Mouse (Mus musculus) heart, adult 8-10 months (tissue): ENCODE results near the gene Mum1. TPM values are rescaled to one million over a fixed set of nuclear protein-coding genes. Genes with fewer than 3 reads are reported as not detected.

Experiments used
- DNase-seq: peaks from one replicate; pipeline ENCODE4 v3.0.0; 2022; ENCODE audit warnings: low spot score
- total RNA-seq, 4 experiments: library from RNA; stranded (reverse); gene quantifications; 2 replicates each; pipeline ENCODE4 v1.2.4; 2022

The Mum1 gene
- total RNA-seq, 4 experiments from 2014 or later = 10.5 to 16.3 (median 14.6) TPM

GRCm38 (mm10) chr10:80250573-80250972 lies 24.3 kb downstream of the Mum1 start:
- DNase-seq = no peak

GRCm38 (mm10) chr10:80252011-80252410 lies 25.8 kb downstream of the Mum1 start:
- no peak for DNase-seq

GRCm38 (mm10) chr10:80252493-80253274 lies 26.4 kb downstream of the Mum1 start:
- peak; percentile 42 for DNase-seq

GRCm38 (mm10) chr10:80253551-80253950 lies 27.3 kb downstream of the Mum1 start:
- DNase-seq = no peak

DNA sequence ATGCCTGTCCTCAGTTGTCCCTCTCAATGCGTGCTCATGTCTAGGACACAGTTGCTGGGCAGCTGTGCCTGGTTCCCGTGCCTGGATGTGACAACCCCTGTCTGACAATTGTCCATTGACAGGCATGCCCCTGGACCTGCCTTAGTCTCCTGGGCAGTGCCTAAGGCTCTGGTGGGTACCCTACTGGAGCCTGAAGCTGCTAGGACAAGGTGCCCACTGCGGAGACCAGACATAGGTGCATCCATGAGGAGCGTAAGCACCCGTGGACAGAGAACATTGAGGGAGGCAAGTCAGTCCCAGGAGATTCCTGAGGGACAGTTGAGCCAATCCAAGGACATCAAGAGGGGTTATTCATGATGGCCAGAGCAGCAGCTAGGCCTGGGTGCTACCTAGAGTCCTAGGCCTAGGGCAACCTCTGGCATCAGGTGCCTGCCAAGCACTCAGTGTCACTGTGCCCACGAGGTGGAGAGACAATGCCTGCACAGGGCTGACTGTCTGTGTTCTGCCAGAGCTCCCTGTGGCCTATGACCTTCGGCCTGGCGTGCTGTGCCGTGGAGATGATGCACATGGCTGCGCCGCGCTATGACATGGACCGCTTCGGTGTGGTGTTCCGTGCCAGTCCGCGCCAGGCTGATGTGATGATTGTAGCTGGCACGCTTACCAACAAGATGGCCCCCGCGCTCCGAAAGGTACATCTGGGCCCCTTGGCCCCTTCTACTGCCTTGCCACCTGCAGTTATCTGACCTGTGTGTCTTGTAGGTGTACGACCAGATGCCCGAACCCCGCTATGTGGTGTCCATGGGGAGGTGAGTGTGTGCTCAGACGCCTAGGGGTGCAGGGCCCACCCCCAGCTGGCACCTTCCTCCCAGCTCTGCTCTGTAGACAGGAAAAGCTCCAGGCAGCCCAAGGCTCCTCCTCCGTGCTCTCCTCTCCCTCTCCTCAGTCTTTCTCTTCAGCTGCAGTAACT lies 28.4 kb downstream of the Mum1 start:
- no peak for DNase-seq

GRCm38 (mm10) chr10:80255881-80256535 lies 29.8 kb downstream of the Mum1 start:
- DNase-seq = no peak

DNA sequence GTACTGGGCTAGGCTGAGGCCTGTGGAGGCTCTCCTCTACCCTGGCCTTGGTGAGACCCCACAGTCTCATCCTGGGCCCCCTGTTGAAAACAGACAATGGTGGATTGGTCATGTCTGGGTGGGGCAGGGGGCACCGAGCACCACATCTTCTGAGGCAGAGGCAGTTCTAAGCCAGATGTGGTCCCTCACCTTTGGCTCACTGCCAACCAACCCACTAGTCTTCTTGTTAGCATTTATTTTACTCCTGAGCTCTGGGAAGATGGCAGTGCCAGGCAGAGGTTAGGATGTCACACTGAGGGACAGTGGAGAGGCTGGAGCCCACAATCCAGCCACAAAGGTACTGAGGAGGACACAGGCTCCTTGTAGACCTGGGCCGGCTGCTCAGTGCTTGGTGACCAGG lies 31.7 kb downstream of the Mum1 start:
- DNase-seq = no peak

DNA sequence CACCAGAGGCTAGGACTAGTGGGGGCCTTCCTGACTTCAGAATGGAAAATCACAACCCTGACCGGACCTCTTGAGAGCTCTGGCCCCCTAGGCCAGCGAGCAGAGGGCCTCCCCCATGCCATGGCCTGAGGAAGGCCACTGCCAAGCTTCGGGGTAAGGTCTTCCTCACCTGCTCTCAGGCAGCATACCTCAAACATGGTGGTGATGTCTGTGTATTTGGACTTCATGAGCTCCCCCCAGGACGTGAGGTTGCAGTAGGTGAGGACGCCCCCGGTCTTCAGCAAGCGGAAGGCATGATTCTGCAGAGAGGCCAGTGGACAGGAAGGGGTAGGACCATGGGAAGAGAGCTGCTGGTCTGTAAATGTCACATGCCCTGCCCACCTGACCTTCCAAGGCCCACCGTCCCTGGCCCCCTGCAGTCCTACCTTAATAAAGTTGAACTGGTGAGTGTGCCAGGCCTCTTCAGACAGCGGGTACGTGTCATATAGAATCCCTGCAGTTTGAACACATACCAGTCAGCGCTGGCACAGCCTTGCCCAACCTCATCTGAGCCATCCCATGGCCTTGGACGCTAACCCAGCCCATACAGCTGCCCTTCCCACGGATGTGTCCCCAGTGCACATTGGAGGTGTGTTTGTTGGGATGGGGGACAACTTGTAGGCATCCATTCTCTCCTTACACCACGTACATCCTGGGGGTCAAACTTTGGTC lies 32.7 kb downstream of the Mum1 start:
- no peak for DNase-seq

- no peak for DNase-seq
These were observed 33.2 kb downstream of the Mum1 start for GRCm38 (mm10) chr10:80259463-80259805.

DNA sequence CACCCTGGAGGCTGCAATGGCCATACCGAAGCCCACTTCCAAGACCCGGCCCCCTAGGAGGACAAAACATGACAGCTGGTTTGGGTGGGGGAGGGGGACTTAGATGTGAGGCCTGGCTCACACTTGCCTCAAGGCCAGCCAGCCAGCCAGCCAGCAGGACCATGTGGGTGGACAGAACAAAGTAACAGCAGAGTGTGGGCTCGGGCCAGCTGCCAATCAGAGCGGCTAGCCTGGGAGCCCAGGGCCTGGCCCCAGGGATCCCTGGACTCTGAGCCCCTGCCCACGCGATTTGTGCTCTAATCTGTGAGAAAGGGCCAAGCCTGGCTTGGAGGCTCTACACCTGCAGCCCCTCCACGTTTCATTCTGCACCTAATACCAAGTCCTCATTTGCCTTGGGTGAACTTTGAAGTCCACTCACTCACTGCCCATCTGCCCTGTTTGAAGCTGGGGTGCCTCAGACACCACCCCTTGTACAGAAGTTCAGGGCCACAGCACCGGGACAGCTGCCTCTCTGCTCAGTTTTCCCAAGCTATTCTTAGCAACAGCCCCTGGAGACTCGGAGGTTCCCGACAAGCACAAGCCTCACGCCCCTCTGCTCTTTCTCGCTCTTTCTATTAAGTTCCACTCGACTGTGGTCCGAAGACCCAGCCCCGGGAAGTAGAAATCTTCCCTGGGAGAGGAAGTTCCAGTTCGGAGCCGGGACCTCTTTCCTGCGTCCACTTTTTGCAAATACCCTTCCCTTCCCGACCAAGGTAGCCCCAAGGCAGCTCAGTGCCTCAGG lies 33.8 kb downstream of the Mum1 start:
- DNase-seq = peak; percentile 55

GRCm38 (mm10) chr10:80260642-80261584 lies 34.7 kb downstream of the Mum1 start, which contains the start of the genes Gamt and Dazap1:
Gene Gamt (minus strand): TSS chr10:80261012.
Gene Dazap1 (plus strand): TSS chr10:80261486.
- peak; percentile 96 for DNase-seq

DNA sequence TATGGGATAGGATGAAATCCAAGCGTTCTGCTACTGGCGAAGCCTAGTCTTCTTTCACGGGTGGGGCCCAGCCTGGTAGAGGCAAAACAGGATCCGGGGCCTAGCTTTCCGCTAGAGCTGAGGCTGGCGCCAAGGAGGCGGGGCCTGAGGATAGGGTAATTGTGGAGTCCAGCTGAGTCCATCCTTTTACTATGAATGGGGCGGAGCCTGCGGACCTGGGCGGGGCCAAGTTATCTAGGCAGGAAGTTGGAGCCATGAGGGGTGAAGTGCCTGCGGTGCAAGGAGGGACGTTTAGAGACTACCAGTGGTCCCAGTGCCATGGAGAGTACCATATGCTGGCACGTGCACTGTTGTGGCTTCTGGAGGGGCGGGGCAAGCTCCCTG lies 35.3 kb downstream of the Mum1 start:
- DNase-seq = peak; percentile 98

GRCm38 (mm10) chr10:80262169-80262568 lies 35.9 kb downstream of the Mum1 start:
- no peak for DNase-seq

DNA sequence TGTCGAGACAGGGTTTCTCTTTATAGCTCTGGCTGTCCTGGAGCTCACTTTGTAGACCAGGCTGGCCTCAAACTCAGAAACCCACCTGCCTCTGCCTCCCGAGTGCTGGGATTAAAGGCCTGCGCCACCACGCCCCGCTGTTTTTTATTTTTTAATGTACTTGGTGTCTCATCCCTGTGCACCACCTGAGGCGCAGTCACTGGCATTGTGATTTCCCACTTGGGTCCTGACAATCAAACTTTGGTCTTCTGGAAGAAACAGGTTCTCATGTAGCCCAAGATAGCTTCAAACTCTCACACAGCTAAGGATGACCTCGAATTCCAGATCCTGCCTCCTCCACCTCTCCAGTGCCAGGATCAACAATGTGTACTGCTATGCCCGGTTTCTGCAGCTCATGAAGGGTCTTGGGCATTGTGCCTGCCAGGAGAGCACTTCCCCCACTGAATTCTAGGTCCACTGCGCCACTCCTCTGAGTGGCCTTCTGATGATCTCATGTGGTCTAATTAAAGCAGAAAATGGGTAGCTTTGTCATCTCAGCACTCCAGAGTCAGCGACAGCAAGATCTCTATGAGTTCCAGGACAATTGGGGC lies 36.6 kb downstream of the Mum1 start:
- no peak for DNase-seq

DNA sequence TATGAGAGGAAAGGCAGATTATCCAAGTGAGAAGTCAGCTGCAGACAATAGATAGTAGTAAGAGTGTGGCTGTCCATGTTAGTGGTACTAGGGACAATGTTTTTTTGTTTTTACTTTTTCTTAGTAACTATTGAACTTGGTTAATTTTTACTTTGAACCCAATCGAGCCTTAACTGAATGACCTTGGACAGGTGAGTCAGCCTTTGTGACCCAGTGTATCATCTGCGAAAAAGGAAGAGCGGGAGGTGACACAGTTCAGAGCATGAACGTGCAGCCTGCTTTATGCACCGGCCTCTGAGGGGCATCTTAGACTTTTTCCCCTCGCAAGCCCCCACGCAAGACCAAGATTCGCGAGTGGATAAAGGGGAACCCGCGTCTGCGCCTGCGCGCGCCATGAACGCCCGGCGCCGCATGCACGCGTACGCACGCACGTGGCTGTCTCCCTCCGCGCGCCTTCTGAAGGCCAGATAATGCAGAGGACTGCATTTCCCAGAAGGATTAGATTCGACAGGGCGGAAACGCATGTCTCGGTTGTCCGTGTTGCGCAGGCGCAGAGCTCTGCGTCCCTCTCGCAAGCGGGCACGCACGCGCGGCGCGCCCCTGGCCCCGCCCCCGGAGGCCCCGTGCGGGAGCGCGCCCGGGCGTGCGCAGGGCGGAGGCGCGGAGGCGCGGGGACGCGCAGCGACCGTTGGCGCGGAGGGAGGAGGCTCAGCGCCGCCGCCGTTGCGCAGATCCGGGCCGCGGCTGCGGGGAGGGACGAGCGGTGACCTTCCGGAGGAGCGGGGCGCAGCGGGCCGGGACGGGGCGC lies 38.3 kb downstream of the Mum1 start:
- peak; percentile 98 for DNase-seq

DNA sequence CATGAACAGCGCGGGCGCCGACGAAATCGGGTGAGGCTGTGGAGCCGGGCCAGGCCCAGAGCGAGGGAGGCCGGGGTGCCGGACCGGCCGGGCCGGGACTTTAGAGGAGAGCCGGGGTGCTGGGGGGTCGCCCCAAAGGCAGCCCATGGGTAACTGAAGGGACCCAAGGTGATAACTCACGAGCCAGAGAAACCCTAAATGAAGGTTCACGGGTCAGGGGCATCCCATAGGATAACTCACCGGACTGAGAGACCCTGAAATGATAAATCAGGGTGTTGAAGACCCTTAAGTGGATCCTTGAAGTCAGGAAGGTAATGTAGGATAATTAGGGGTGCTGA lies 38.9 kb downstream of the Mum1 start:
- DNase-seq = no peak

DNA sequence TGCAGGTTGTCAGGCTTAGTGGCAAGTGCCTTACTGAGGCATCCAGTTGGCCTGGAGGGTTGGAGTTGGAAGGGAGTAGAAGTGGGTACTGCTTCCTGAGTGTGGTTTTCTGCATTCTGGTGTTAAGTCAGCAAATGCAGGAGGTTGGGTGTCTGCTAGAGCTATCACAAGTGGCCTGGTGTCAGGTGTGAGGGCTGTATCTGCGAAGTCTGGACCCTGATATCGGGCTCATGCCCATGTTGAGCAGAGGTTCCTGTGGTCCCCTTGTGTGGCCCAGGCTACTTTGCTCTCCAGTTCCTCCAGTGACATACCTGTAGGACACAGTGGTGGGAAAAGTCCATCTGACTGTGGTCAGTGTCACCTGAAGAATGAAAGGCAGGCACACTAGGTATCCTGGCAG lies 43.9 kb downstream of the Mum1 start:
- DNase-seq = no peak

DNA sequence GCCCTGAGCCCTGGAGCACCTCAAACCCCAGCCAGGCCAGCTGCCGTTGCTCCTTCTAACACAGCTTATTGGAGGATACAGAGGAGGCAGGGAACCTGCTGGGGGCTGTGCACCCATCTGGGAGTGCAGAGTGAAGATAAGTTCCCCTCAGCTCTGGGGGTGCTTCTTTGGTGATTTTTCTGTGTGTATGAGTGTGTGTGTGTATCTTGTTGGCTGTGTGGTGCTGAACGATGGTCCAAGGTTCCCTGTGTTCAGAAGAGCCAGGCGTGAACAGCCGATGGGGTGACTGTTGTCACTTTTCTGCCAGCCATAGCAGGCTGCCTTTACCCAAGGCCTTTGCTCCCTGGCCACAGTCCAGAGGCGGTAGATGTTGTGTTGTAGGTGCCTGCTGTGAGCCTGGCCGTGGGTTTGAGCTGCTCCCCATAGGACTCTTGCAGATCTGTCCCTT lies 44.5 kb downstream of the Mum1 start:
- no peak for DNase-seq
